Mouse (Mus musculus) cerebellum, postnatal 14 days (tissue): Measurements from ENCODE around the gene Grm2.

Source experiments
- DNase-seq, 2 experiments: peaks; one replicate each; pipeline ENCODE4 v3.0.0; 2021; ENCODE audit warnings: mixed read lengths in 2 of 2

The Grm2 gene

DNA sequence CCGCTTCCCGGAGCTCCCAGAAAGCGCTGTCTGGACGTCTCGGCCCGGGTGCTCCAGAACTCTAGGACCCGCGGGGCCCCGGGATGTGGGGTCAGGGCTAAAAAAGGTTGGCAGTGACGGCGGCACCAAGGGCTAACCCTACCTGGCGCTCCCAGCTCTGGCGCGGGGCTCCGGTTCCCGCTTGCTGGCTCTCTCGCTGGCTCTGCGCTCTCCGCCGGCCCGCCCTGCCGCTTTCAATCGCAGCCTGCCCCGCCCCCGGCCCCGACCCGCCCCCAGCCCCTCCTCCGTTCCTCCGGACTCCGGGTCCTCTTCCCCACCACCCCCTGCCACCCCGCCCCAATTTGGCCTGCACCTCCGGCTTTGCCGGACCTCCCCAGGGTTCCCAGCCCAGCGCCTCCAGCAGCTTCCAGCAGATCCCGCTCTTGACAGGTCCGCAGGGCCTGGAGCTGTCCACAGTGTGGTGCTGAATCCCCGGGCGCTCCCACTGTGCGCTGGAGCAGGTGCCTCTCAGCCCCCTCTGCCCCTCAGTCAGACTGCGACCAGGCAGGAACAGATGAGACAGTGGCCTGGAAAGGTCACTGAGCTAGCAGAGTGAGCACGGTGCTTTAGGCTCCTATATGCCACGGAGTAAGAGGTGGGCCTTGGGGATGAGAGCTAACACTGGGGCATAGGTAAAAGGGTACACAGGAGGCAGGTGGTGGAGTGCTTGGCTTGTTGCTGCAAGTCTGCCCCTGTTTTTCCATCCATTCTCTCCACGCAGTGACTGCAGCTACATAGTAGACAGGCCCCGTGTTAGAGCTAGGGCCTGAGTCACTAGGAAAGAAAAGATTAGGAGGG is at the start of gene Grm2:
Gene Grm2 (minus strand): TSS at position 199 of the 837 bp plus-strand sequence.
- DNase-seq: peak; percentile 31 to 38

DNA sequence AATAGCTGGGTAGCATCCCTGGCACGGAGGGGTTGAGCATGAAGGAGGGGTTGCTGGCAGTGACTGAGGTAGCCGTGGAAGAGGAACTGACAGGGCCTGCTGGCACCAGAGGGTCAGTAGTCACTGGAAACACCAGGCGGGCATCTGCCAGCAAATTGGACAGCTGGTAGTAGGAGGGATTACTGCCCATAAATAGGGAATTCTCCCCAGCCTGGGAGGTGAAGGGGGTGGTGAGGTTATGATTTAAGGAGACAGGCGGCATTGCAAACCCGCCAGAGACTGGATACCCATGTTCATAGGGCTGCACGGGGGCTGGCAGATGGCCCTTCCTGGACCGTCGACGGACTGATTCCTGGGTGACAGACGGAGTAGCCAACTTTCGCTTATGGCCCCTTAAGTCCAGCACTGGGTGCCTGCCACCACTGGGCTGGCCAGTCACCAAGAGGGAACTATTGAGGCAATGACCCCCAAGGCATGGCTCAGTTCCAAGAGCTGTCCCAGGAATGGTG is 37.1 kb upstream of the Grm2 start:
- DNase-seq: peak; percentile 62 to 70

DNA sequence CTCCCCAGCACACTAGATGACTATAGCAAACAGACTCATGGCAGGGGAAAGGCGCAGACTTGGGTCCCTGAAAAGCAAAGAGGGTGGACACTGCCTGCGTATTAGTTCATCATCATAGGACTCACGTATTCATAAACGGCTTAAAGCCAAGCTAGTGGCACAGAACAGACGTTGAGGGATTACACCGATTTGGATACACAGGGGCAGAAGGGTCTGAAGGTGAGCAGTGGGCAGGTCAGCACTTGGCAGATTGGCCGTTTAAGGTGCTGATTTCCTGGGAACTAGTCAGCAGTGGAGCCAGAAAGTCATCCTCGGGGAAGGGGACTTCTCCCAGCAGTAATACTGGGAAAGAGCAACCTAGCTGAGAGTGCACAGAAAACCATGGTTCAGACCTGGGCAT is 33.0 kb upstream of the Grm2 start:
- DNase-seq: no peak

DNA sequence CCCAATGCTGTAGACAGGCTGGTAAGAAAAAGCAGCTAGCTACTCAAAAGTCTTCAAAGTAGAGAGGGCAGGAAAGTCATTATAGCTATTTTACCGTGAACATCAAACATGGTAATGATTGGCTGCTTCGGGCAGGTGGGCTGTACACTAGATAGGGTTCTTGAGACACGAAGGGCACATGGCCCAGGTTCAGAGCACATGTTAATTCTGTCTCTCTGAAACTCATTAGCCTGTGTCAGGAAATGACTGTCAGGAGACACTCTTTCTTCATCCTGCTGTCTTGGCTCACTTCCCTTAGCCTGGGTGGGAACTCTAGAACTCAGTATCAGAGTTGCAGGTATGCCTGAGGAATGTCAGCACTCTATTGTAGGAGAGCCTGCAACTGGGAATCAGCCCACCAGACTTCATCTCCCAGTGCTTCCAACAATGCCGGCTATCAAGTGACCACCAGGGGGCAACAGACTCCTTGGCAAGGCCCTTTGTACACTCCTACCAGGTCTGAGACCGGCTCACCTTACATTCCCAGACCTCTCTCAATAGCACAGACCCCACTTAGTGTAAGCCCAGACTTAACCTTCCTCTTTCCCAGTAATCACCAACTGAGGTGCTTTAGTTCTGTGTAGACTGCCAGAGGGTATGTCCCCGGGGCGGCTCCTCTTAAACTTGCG is 31.2 kb upstream of the Grm2 start:
- DNase-seq: peak; percentile 86 to 88

DNA sequence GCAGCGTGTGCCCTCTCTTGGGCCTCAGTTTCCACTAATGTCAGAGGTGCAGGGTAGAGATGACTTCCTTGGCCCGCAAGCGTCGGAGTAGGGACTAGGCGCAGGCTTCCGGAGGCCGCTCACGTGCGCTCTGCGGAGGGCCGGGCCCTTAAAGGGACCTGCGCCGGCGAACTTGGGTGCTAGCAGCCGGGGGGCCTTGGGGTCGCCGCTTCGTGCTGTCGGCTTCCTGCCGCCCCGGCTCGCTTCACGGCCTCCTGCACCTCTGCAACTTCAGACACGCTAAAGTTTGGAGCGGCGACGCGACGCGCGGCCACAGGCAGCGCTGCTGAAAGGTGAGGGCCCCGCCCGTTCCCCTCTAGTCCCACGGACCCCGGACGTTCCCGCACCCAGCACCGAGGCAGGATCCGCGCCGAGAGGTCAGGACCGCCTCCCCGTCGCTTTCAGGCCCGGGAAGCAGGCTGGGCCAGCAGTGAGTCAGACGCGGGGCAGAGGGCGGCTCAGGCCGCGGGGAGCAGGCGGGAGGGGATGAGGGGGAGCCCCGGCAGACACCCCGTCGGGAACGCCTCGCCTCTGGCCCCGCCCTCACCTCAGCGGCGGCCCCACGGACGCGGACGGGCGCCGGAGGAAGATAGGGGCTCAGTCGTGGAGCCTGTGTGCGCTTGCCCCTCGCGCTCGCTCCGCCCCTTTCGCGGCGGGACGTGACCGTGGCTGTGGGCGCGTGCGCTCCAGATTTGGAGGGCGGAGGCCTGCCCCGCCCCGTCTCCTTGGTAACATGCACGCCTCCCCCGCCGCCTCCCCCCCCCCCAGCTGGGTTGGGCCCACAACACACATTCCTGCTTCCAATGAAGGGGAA is 29.6 kb upstream of the Grm2 start, which contains the start of gene Tex264:
Gene Tex264 (minus strand): TSS at position 679 of the 853 bp plus-strand sequence.
- peak; percentile 87 to 90 for DNase-seq

DNA sequence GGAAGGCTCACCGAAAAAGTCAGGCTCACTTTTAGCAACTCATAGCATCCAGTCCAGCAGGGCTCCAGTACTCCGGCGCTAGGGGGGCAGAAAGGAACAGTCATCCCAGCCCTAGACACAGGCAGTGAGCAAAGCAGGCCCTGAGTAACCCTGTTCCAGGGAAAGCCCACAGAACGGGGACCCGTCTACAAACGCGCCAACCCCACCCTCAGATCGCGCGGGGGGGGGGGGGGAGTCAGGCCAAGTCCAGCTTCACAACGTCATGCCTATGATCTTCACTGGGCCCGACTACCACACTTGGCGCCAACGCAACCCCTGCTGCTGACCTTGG is 29.0 kb upstream of the Grm2 start:
- DNase-seq: peak in 1 of 2 experiments; percentile 21

DNA sequence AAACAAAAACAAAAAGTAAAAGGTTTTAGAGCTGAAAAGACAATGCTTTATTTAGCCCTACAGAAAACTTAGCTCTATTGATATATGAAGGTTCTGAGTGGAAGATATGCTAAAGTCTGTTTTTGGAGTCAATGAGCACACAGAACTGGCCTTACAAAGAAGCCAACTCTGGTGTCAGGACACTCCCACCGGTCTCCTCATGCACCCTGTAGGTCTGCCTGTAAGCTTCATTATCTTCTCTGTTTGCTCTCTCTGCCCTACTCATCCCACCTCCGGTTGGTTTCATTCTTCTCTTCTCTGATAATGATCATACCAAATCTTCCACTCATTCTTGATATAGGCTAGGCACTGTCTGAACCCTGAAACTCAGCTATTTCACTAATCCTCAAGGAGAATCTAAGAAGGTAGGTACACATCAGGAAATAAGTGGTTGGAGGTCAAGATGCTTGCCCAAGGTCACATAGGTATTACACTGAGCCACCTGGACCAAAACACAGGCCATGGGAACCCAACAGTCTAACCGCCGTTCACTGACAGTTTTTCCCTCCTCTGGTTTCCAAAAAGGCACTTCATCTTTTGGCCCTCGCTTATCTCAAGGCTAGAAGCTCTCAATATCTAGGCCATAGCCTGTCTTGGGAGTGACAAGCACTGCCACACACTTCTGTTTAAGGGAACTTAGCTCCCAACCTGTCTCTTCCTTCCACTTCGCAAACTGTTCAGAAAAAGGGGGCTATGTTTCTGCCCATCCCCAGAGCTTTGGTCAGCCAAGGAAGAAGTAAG is 28.4 kb upstream of the Grm2 start:
- no peak for DNase-seq

DNA sequence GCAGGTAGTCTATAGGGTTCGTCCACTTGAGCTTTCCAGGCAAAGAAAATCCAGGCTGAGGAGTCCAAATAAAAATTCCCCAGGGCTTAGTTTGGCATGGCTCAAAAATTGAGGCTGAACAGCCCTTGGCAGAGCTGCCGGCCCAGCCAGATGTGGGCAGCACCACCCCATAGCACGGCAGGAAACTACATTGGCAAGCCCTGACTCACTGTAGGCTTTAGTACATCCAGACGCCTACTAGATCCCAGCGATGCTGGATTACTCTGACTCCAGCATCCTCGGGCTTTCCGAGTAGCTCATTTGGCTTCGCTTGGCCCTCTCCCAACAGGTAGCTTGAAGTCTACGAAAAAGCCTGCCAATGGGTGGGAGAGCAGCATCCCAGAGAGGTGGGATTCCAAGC is 25.1 kb upstream of the Grm2 start:
- DNase-seq: no peak

DNA sequence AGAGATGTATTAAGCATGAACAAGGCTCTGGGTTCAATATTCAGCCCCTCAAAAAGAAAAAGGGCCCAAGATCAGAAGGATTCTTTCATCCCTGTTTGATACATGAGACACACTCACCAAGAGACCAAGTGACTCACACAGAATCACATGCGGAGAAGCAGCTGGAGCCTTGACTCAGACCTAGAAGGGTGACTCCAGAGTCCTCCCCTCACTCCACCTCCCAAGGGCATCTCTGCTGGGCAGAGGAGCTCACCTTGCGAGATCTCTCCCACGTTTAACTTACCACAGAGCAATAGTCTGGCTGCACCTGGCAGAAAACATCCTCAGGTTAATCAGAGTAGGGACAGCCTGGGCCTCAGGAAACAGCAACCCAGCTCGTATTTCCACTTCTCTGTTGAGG is 22.4 kb upstream of the Grm2 start:
- no peak for DNase-seq

DNA sequence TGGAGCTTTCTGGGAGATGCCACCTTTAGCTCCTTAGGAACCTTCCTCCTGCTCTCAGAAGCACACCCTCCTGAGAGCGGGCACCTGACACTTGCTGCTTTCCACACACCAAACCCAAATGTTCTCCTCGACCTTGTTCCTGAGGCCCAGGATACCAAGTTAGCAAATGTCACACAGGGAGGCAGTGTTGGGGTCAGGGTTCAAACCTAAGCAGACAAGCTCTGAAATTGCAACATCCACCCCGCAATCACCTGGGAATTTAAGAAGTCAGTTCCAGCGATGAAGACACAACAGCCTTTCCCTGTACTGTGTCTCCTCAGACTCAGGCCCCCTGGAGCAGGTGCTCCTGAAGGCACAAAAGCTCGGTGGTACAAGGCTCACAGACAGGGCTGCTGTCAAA is 21.8 kb upstream of the Grm2 start:
- no peak for DNase-seq

DNA sequence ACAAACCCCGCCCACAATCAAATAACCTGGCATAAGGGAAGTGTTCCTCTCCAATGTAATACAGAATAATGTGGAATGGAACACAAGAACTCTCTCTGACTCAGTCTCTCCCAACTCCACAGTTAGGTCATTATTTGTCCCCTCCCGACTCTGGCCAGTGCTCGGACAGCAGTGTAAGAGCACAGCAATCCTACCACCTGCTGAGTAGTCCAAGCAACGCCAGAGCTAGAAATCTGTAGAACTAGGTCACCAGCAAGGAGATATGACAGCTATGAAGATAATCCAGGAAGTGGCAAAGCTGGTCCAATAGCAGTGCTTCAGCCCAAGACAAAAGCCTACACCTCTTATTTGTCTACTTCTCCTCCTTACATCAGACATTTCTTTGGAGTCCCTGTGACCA is 20.7 kb upstream of the Grm2 start:
- DNase-seq: no peak

DNA sequence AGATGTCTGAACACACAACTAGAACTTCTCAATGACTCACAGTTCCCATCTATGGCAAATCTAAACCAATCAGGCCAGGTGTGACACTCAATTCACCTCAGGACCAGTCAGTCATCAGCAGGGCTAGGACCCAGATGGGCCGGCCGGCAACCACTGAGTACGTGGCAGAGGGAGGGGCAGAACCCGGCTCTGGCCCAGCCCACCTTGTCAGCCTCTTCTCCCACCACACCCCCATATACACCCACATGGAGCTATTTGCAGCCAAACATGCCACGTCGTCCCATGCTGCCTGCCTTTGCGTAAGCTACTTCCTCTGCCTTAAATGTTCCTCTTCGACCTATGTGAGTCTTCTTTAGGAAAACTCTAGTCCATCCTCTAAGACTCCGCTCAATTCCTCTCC is 20.1 kb upstream of the Grm2 start:
- DNase-seq: no peak

DNA sequence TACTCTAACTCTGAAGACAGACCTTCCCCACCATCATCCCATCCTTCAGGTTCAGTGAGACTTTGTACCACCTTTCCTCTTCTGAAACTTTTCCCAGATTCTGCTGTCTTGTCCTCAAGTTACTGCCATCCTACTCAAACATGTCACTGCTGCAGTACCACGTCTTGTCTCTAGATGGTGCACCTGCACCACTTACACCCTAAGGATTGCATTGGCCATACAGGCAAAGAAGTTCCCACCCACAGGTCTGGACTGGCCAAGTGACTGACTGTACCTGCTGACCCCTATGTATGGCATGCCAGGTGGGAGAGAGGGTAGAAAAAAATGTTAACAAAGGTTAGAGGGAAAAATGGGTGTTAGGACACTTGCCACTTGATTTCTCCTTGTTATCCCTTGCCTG is 19.6 kb upstream of the Grm2 start:
- peak; percentile 91 to 92 for DNase-seq

DNA sequence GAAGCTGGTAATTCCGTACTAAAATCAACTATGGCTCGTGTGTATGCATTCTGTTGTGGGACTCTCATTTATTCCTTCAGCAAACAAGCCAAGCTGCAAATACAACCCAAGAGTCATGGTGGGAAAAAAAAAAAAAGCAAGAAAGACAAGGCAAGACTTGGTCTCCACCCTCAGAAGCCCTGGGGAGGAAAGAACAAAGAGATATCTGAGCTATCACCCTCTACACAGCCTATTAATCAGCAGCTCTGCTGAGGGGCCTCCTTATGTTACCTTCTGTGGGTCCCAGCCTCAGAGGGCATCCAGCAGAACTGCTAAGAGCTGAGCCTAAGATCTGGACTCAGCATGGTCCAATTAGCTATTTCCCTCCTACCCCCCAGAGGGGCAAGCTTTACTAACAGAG is 18.0 kb upstream of the Grm2 start:
- DNase-seq: no peak

DNA sequence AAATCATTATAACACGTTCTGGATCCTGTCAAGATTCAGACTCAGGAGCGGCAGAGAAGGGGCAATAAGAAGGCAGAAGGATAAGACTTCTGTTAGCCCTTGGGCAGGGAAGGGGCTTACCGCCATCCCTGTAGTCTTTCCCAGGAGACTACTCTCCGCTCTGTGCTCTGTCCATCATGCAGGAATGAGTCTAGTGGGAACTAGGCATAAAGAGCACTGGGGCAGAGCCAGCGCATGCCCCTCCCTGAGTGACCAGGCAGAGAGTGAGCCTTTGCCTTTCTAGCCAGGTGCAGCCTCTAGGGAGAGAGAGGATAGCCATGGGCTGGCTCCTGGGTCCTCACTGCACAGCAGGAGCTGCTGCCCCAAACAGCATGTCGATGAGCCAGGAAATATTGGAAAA is 9.0 kb upstream of the Grm2 start:
- no peak for DNase-seq

DNA sequence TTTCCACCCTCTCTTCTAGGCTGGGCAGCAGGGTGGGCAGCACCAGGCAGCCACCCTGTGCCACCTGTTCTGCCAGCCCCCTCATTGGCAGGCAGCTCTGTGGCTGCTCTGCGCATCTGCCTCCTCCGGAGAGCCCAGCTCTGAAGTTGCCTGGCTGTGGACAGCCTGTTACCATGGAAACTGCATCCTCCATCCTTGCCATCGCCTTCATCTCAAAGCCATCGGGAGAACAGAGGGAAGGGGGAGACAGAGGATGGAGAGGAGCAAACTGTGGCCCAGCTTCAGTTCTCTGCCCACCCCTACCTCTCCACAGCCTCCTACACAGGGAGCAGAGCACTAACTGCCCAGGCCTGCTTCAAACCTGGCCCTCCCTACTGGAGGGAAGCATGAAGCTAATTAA is 8.6 kb upstream of the Grm2 start:
- peak; percentile 54 for DNase-seq

DNA sequence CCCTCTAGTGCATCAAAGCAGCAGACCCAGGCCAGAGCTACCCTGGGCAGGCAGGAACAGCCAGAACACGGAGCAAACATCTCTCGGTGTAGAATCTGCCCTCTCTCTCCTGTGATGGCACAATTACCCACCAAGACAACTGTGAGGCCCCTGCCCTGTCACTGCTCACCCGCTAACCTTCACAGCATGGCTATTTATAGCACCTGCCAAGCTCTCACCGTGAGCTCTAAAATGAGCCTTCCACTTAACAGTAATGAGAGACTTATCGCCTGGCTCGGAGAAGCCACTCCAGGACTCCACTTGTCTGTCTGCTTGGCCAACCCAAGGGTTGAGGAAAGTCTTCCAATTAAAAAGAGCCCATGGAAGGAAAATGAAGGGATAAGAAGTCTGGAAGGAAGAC is 7.3 kb upstream of the Grm2 start:
- no peak for DNase-seq

DNA sequence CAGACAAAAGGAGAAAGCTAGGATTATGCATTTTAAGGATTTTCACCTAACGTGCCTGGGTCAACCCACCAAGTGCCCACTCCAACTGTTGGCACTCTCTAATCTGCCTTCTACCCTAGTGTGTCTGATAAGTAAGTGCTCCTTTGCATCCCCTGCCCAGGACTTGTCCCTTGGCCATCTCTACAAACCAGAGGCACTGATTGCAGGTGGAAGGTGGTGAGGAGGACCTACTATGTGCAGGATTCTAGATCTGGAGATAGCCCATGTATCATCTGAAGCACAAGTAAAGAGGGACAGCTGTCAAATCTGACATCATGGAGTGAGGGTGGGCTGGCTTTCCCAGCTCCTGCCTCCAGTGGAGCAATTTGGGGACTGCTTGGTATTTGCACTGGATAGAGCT is 4.1 kb upstream of the Grm2 start:
- no peak for DNase-seq

DNA sequence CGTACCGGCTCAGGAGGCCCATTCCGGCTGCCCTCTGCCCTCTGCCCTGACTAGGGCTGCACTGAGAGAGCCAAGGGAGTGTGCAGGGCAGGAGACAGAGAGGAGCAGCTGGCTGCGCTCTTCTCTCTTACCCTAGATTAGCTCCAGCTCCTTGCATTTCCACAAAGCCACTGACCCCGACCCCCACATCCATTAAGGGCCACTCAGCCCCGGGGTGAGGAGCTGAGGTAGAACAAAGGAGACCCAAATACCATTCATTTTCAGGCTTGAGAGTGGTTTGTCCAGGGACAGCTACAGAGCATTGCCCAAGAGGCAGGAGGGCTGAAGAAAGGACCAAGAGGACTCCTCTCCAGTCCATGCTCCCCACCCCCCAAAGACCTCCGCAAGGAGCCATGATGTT is 3.6 kb upstream of the Grm2 start:
- no peak for DNase-seq

DNA sequence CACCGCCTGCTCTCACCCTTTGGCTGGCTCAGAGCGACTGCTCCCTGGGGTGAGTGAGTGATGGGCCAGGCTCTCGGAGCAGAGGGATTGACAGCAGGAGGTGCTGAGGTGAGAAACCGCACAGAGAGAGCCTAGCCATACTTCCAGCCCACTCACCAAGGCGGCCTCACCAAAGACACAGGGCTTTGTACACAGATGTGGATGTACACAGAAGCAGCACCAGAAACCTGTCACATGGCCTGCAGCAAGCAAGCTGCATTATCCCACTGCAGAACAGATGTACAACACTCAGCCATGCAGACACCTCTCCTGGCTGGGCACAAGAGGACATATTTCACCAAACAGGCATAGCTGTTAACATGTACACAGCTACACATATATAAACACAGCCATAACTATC is 1.7 kb upstream of the Grm2 start:
- peak in 1 of 2 experiments; percentile 22 for DNase-seq

DNA sequence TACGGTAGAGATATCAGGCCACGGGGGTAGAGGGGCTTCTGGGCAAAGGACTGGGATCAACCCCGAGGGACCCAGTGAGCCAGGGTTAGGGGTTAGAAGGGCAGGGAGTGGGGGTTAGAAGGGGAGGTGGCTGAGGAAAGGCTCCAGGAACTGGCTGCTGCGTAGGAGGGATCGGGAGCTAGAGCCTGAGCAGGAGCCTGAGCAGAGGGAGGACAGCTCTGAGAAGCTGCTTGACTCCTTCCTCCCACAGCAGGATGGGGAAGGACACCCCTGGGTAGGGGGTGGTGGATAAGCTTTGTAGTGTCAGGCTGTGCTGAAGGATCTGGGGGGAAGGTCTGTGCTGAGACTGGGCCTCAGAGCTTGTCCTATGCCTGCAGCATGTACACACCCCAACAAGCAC is 938 bp upstream of the Grm2 start:
- DNase-seq: no peak

DNA sequence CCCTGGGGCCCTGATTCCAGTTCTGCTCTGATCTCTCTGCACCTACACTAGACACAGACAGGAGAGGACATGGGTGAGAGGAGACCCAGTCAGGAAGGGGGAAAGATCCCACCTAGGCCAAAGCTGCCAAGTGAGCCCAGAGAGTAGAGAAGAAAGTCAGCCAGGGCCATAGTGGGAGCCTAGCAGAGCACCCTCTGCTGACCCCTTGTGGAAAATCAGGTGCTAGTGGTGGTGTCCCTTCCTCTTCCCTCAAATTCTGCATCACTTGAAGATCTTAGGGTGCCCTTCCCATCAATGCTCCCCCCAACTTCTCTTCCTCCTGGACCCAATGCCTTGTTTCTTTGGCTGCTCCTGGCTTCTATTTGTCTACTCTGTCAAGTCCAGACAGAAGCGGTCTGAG is 3.2 kb downstream of the Grm2 start:
- peak in 1 of 2 experiments; percentile 30 for DNase-seq

DNA sequence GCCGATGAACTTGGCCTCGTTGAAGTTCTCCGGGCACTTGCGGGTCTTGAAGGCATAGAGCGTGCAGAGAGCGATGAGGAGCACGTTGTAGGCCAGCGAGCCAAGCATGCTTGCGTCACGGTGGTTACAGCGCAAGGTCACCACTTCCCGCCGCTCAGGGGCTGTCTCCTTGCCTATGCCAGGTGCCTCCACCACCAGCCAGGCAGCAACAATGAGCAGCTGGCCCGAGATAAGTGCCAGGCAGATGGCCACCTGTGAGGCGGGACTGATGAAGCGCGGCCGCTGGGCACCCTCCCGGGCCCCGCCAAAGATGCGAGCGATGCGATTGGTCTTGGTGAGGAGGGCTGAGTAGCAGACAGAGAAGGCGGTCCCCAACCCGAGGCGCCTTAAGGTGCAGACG is 8.7 kb downstream of the Grm2 start:
- DNase-seq: peak; percentile 19 to 37
